Mouse (Mus musculus): ENCODE results near the gene Olfr1315-ps1. TPM values are rescaled to one million over a fixed set of nuclear protein-coding genes. Genes with fewer than 3 reads are reported as not detected.

The Olfr1315-ps1 gene
- not detected for total RNA-seq (2021)
- long read RNA-seq, experiment 1, result 0 reads
- long read RNA-seq, experiment 2, result 0 reads

GRCm38 (mm10) chr2:112115340-112115739 is at the start of gene Olfr1315-ps1:
TSS of gene Olfr1315-ps1 (minus strand) at chr2:112115440.
- no peak for DNase-seq (ENCODE audit: low spot score in 2 of 2)

GRCm38 (mm10) chr2:112153898-112154297 is 38.7 kb upstream of the Olfr1315-ps1 start, which contains the start of gene Olfr1318:
TSS of gene Olfr1318 (plus strand) at chr2:112154198.
- no peak for DNase-seq (ENCODE audit: low spot score in 2 of 2)

GRCm38 (mm10) chr2:112140029-112140428 is 24.8 kb upstream of the Olfr1315-ps1 start, which contains the start of gene Olfr1317:
TSS of gene Olfr1317 (plus strand) at chr2:112140329.
- no peak for DNase-seq (ENCODE audit: low spot score in 2 of 2)

- no peak for DNase-seq (ENCODE audit: low spot score in 2 of 2)
Measured at GRCm38 (mm10) chr2:112134877-112135276, 19.6 kb upstream of the Olfr1315-ps1 start, which contains the start of gene Olfr1316. TSS of gene Olfr1316 (minus strand) at chr2:112134977.

GRCm38 (mm10) chr2:112096681-112097080 is 18.6 kb downstream of the Olfr1315-ps1 start, which contains the start of gene Olfr1314:
TSS of gene Olfr1314 (minus strand) at chr2:112096781.
- no peak for DNase-seq (ENCODE audit: low spot score in 2 of 2)

- DNase-seq (ENCODE audit: low spot score in 2 of 2), result no peak
Measured at GRCm38 (mm10) chr2:112077743-112078142, 37.5 kb downstream of the Olfr1315-ps1 start, which contains the start of gene Olfr1313. TSS of gene Olfr1313 (minus strand) at chr2:112077843.

Other genes with a start within 250 kb of the Olfr1315-ps1 start
- not detected for gene Olfr1305, start 238.3 kb downstream of the Olfr1315-ps1 start, total RNA-seq (2021)
- gene Olfr1306, start 199.2 kb downstream of the Olfr1315-ps1 start, total RNA-seq (2021), result not detected
- not detected for gene Olfr1307, start 166.0 kb downstream of the Olfr1315-ps1 start, total RNA-seq (2021)
- not detected for gene Olfr1308, start 150.5 kb downstream of the Olfr1315-ps1 start, total RNA-seq (2021)
- gene Olfr1309, start 125.2 kb downstream of the Olfr1315-ps1 start, total RNA-seq (2021), result not detected
- not detected for gene Olfr1310, start 102.7 kb downstream of the Olfr1315-ps1 start, total RNA-seq (2021)
- not detected for gene Olfr1311, start 91.0 kb downstream of the Olfr1315-ps1 start, total RNA-seq (2021)
- not detected for gene Olfr1312, start 65.2 kb downstream of the Olfr1315-ps1 start, total RNA-seq (2021)
- not detected for gene Olfr1313, start 37.6 kb downstream of the Olfr1315-ps1 start, total RNA-seq (2021)
- not detected for gene Olfr1314, start 18.7 kb downstream of the Olfr1315-ps1 start, total RNA-seq (2021)
- not detected for gene Olfr1316, start 19.5 kb upstream of the Olfr1315-ps1 start, total RNA-seq (2021)
- not detected for gene Olfr1317, start 24.9 kb upstream of the Olfr1315-ps1 start, total RNA-seq (2021)
- not detected for gene Olfr1318, start 38.8 kb upstream of the Olfr1315-ps1 start, total RNA-seq (2021)
- 1 to 10 TPM; 5.2 to 5.9 TPM for gene Lpcat4, start 124.0 kb upstream of the Olfr1315-ps1 start, total RNA-seq (2021)
- gene Nutm1, start 143.9 kb upstream of the Olfr1315-ps1 start, total RNA-seq (2021), result not detected
- gene Nop10, start 146.5 kb upstream of the Olfr1315-ps1 start, total RNA-seq (2021), result 100 to 1,000 TPM; 109 to 149 TPM
- gene Slc12a6, start 150.4 kb upstream of the Olfr1315-ps1 start, total RNA-seq (2021), result 10 to 100 TPM; 26.9 to 32.5 TPM
- under 1 TPM in 1 of 2 experiments, not detected in 1; 0.38 TPM for gene Gm21985, start 150.9 kb upstream of the Olfr1315-ps1 start, total RNA-seq (2021)

All from adrenal gland, adult 18-20 months (tissue).